Mouse (Mus musculus): ENCODE data around the gene Cyp4a30b.
"Not testable (repeated sequence)": the region's sequence is repeated elsewhere in the genome, so short reads cannot be mapped to it uniquely, and the experiment has no call there.

Cyp4a30b gene

DNA sequence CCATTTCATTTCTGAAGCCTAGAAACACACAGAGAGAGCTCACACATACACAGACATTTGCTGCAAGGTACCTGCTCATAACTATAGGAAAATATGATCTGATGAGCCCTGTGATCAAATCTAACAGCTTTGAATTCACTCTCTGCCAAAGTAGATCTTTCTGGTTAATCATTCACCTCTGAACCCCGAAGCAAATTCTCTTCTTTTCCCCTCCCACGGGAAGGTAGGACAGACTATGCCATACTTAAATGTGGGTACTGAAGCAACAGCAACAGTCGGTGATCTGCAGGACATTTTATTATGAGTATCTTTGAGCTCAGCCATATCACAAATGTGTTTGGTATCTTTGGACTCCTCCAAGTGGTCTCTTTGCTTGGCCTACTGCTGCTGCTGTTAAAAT, at the start of gene Cyp4a30b:
Gene Cyp4a30b, plus strand, starts transcription at position 301 of the 400 bp plus-strand sequence.
- no peak for DNase-seq

DNA sequence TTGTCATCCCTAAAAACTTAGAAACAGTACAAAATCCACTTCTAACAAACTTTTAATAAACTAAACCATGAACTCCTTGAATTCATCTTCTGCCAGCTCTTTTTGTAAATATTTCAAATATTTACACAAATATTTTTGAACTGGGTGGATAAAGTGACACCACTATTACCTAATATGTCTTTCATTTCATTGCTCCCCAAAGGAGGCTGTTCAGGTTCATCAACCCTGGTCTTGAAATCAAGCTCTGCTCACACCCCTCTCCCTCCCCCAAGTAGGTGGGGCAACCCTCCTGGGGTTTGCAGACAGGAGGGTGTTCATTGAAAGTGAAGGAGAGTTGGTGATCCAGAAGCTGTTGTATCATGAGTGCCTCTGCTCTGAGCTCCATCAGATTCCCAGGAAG, 41.1 kb upstream of the Cyp4a30b start, which contains the start of gene Cyp4a12b:
Gene Cyp4a12b, plus strand, starts transcription at position 301 of the 400 bp plus-strand sequence.
- DNase-seq: not testable (repeated sequence)

DNA sequence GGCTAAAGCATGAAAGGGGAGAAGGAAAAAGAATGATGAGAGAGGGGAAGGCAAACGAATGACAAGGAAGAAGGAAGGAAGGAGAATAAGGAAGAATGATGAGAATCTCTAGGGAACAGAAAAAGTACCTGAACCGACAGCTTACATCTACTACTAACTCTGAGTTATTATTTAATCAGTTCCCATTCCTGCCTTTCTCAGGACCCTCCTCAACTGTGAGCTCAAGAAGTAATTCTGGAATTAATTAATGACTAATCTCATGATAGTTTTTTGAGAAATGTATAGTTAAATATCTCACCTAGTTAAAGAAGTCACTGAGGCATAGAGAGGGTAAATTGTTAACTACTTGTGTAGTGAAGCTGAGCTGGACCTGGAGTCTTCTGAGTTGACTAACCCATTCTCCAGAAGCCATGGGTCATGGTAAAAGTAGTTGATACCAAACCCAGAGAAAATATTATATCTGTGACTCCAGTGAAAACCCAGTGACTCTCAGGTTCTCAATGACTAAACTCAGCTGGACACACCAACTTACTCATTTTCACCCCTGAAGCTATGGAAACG, 1.7 kb upstream of the Cyp4a30b start:
- DNase-seq: no peak

DNA sequence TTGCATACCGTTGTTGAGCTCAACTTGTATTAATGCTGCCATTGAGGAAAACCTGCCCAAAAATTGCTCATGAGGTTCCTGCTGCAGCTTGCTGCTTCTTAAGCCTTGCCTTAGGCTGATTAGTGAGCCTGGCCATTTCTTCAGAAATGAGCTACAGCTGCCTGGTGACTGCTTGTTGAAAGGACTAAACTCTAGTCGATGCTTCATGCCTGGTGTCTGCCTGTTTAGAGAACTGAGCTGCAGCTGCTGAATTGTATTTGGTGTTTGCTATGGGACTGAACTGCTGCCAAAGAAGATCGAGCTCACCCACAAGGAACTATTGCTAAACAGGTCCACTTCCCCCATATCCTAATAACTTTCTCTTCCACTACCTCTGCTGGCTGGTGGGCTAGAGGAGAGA, 21.2 kb downstream of the Cyp4a30b start:
- not testable (repeated sequence) for DNase-seq

DNA sequence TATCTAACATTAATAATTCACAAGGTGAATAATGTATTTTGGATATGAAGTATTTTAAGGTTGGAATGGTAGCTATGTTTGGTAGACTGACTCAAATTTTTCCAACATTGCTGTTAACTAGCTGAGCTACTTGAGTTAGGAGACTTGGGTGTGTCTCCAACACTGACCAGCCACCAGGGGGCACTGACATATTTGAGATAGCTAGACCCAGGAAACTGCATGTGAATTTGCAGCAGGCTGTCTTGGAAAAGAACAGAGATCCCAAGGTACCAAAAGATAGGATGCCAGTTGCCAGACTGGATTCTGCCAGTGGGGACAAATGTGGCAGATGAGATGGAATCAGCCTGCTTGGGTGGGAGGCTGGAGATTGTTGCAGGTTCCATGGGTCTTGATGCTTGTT, 23.6 kb downstream of the Cyp4a30b start:
- DNase-seq: not testable (repeated sequence)

DNA sequence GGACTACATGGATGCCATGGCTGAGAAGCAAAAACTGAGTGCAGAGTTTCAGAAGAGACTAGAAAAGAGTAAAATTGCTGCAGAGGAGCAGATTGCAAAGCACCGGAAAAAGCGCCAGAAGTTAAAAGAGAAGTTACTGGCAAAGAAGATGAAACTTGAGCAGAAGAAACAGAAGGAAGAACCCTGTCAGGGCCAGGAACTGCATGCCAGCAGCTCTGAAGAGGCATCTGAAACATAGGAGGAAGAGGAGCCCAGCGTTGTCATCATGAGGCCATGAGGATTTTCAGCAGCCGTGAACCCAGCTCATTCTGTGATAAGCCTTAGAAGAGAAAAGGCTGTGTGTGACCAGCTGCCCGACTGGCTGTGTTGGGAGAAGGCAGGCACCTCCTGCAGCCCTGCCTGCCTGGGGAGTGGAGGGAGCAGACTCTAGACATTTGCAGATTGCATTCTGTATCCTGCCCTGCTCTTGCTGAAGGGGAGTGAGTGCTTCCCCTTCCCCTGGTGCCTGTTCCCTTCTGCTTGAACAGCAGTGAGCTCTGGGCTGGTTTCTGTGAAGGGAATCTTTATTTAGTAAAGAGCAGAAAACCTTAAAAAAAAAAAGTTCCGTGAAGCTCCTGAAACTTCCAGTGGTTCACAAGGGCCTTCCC, 28.7 kb downstream of the Cyp4a30b start:
- no peak for DNase-seq

DNA sequence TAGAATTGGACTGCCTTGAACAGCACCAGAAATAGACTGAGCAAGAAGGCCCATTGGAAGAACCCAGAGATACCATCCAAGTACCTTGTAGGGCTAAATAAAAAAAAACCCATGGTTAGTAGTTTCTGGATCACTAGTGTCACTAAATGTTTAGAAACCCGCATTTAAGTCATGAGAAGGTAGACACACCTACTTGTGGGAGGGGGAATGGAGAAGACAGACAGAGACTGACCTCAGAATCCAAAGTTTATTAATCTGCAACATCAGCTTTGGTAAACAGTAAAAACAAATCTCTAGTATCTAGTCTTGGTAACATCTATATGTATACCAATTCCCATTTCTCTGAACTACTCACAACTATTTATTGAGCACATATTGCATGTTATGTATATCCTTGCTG, 43.6 kb downstream of the Cyp4a30b start, which contains the start of gene Cyp4a14:
Gene Cyp4a14, minus strand, starts transcription at position 142 of the 400 bp plus-strand sequence.
- DNase-seq: no peak

DNA sequence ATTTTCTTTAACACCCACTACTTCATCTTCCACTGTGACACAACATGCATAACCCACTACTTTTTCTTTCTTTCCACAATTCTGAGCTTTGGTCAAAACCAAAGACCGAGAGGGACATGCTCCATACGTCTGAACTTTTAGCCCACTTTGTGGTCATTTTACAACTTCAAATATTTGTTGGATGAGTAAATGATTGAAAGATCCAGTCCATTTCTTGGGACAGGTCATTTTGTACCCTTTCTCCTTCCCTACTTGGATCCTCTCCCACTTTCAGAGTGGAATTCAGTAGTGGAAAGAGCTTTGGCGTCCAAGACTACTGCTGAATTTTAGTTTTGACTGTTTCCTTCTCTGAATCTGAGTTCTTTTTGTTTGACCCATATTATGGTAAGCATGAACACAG, 45.1 kb downstream of the Cyp4a30b start:
- DNase-seq: no peak

DNA sequence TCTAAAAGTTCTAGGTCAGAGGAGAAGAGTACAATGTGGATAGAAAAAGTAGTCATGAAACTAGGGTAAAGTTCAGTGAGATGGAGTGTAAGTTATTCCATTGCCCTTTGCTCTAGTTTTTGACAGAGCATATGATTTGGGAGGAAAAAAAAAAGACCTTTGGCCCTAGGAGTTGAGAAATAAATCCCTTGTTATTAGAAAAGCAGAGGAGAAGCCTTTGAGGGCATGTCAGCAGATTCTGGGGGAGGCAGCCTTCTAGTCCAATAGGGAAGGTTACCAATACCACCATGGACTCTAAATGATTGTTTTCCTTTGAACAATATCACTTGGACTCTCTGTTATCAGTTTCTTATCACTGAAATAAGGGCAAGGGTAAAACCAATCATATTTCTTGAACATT, 61.6 kb downstream of the Cyp4a30b start:
- DNase-seq: not testable (repeated sequence)

DNA sequence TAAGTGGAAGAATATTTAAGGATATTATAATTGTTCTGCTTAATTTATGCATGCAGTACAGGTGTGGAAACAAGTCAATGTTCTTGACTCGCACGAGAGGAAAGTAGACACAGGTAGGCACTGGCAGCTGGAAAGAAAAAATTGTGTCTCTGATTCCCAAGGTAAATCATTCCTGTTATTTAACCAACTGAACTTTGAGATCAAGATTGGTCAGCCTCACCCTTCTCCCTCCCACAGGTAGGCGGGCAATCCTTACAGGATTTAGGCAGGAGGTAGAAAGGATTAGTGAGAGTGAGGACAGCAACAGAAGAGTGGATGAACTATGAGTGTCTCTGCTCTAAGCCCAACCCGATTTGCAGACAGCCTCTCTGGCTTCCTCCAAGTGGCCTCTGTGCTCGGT, 65.6 kb downstream of the Cyp4a30b start, which contains the start of gene Cyp4a10:
Gene Cyp4a10, plus strand, starts transcription at position 265 of the 400 bp plus-strand sequence.
- not testable (repeated sequence) for DNase-seq

DNA sequence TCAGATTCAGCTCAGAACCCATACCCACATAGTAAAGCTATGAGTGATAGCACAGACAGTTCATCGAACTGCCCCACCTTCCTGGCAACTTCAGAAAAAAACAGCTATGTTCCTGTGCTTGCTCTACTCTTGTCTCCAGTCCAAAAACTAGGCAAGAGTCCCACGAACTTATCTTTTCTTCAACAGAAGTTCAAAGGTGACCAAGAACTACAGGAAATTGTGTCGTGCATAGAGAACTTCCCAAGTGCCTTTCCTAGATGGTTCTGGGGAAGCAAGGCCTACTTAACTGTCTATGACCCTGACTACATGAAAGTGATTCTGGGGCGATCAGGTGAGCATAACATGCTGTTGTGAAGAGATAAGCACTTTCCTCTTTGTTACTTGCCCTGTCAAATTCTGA, 67.0 kb downstream of the Cyp4a30b start:
- no peak for DNase-seq

All from thymus, postnatal 25 days (tissue).